10 mouse cellular contexts compared by ENCODE assay signal in genomic region chr4:127549581-127549980, GRCm38 (mm10).
DNase-seq lines count a peak whose midpoint lies in the region; ATAC-seq and TF ChIP-seq lines count a peak whose summit lies in the region.
"Had no signal": no experiment of that assay in that cellular context is flagged by ENCODE, and none has a peak within 500 bp of the region (broad histone marks: within the 10 kb centered on the region; RNA-seq: fewer than 3 reads in every experiment).

No protein-coding gene starts in this region.

- H3K27me3 ChIP-seq in midbrain, embryonic 11.5 days (ENCODE audit: control insufficient read depth, insufficient read depth, low read length): no peaks in the 10 kb centered on the region
- no peaks in the 10 kb centered on the region for H3K27me3 ChIP-seq in midbrain, embryonic 10.5 days (ENCODE audit: low read depth, poor library complexity, severe bottlenecking)
- no peaks in the 10 kb centered on the region for H3K27me3 ChIP-seq in limb, embryonic 14.5 days (ENCODE audit: control insufficient read depth, insufficient read depth, low read length)
- H3K27me3 ChIP-seq in small intestine, adult 2 months (ENCODE audit: control insufficient read depth, insufficient read depth, low read length): no peaks in the 10 kb centered on the region

- H3K4me3 ChIP-seq in midbrain, embryonic 11.5 days (ENCODE audit: low read depth, low read length): no peak overlapping the region
- H3K4me3 ChIP-seq in midbrain, embryonic 10.5 days: no peak overlapping the region
- no peak overlapping the region for H3K4me3 ChIP-seq in limb, embryonic 14.5 days (replicated peaks; ENCODE audit: low read length)
- H3K4me3 ChIP-seq in small intestine, adult 2 months (ENCODE audit: low read depth, low read length): peak overlapping the region; percentile 23; the same call in 1 of the 2 replicates

- H3K4me2 ChIP-seq in midbrain, embryonic 11.5 days: no peak overlapping the region
- H3K4me2 ChIP-seq in limb, embryonic 14.5 days (replicated peaks; ENCODE audit: low read depth, low read length, severe bottlenecking): 0 out of 2 replicates have a peak overlapping the region, but pooled peaks have one; percentile 4

- DNase-seq in cerebellum, postnatal 14 days: peak; percentile 47 to 55
- DNase-seq in cerebellum, adult 18-20 months: no peak
- DNase-seq in midbrain, embryonic 11.5 days (ENCODE audit: low spot score, missing footprints): peak; percentile 85
- DNase-seq in midbrain, embryonic 10.5 days (ENCODE audit: low spot score): no peak
- DNase-seq in limb, embryonic 14.5 days (ENCODE audit: low spot score): no peak
- no peak for DNase-seq in testis, postnatal 10 days (ENCODE audit: low spot score)
- DNase-seq: gastrocnemius, postnatal 36 days had no signal

- no peaks in the 10 kb centered on the region for H3K4me1 ChIP-seq in midbrain, embryonic 11.5 days (ENCODE audit: control insufficient read depth, insufficient read depth, low read length)
- H3K4me1 ChIP-seq in midbrain, embryonic 10.5 days: no peaks in the 10 kb centered on the region
- no peaks in the 10 kb centered on the region; the same call in 1 of the 2 replicates for H3K4me1 ChIP-seq in limb, embryonic 14.5 days (ENCODE audit: control insufficient read depth, insufficient read depth, low read length)
- no peaks in the 10 kb centered on the region for H3K4me1 ChIP-seq in small intestine, adult 2 months (ENCODE audit: control insufficient read depth, insufficient read depth, insufficient read length, low read length)

- no peaks in the 10 kb centered on the region for H3K9me3 ChIP-seq in midbrain, embryonic 11.5 days (ENCODE audit: control insufficient read depth, low read length)
- no peaks in the 10 kb centered on the region for H3K9me3 ChIP-seq in midbrain, embryonic 10.5 days (replicated peaks)
- H3K9me3 ChIP-seq in limb, embryonic 14.5 days (ENCODE audit: control insufficient read depth, low read length): no peaks in the 10 kb centered on the region

- no peak for TF ChIP-seq CTCF in small intestine, adult 2 months (IDR thresholded peaks at IDR 0.05; ENCODE audit: extremely low read depth, insufficient read length, insufficient replicate concordance, low read depth, low read length)

- no peak overlapping the region for H3K27ac ChIP-seq in midbrain, embryonic 11.5 days (ENCODE audit: low read depth, low read length)
- H3K27ac ChIP-seq in midbrain, embryonic 10.5 days (replicated peaks): no peak overlapping the region
- H3K27ac ChIP-seq in limb, embryonic 14.5 days (replicated peaks; ENCODE audit: low read depth, low read length): no peak overlapping the region
- no peak overlapping the region for H3K27ac ChIP-seq in small intestine, adult 2 months (ENCODE audit: insufficient read depth, low read depth, low read length)

- TF ChIP-seq POLR2A in limb, embryonic 14.5 days (IDR thresholded peaks at IDR 0.05; ENCODE audit: borderline replicate concordance, extremely low read depth, insufficient read depth, insufficient read length): no peak
- TF ChIP-seq POLR2A in small intestine, adult 2 months (IDR thresholded peaks at IDR 0.05; ENCODE audit: low read depth, low read length): no peak

- H3K9ac ChIP-seq in midbrain, embryonic 11.5 days (ENCODE audit: low read length): no peak overlapping the region
- H3K9ac ChIP-seq in limb, embryonic 14.5 days (ENCODE audit: low read depth, low read length, severe bottlenecking): no peak overlapping the region

- WGBS in midbrain, embryonic 11.5 days: 53% methylated on average over 12 of the region's 12 CpGs
- 65% methylated on average over 12 of the region's 12 CpGs for WGBS in midbrain, embryonic 10.5 days
- WGBS in limb, embryonic 14.5 days: 25% methylated on average over 12 of the region's 12 CpGs
- 51% methylated on average over 12 of the region's 12 CpGs for WGBS in small intestine, adult 2 months

- no peaks in the 10 kb centered on the region for H3K36me3 ChIP-seq in midbrain, embryonic 11.5 days (ENCODE audit: control insufficient read depth, insufficient read depth, low read length)
- no peaks in the 10 kb centered on the region for H3K36me3 ChIP-seq in midbrain, embryonic 10.5 days
- no peaks in the 10 kb centered on the region for H3K36me3 ChIP-seq in limb, embryonic 14.5 days (ENCODE audit: control insufficient read depth, insufficient read depth, low read length)
- no peaks in the 10 kb centered on the region for H3K36me3 ChIP-seq in small intestine, adult 2 months (ENCODE audit: control insufficient read depth, insufficient read depth, low read length)

- no peak for ATAC-seq in midbrain, embryonic 11.5 days (ENCODE audit: low FRiP score)
- no peak for ATAC-seq in limb, embryonic 14.5 days (ENCODE audit: low FRiP score, low read depth)
- no peak for ATAC-seq in monocyte, adult 5-6 weeks (replicated peaks; ENCODE audit: insufficient number of reproducible peaks, low FRiP score, low TSS enrichment, poor library complexity, severe bottlenecking)
- ATAC-seq: activated CD4-positive, CD25-positive, alpha-beta regulatory T cell, adult 4 months had no signal

Comparison
In these comparisons a context has a peak if more than half of its experiments do, and no peak if none do; other contexts are left out.
1. DNase-seq: peak in cerebellum, postnatal 14 days (2 of 2) and midbrain, embryonic 11.5 days (single experiment); none in cerebellum, adult 18-20 months (0 of 2), midbrain, embryonic 10.5 days (single experiment), limb, embryonic 14.5 days (single experiment) and testis, postnatal 10 days (single experiment).